Mouse (Mus musculus) midbrain, embryonic 11.5 days (tissue): ENCODE measurements at regions not wholly inside any gene's neighbourhood (a gene's known extent, or its start where the extent isn't known, plus 50 kb on each side); places are given as distances from the start of the nearest gene placed in this dataset.

Experiments
- ATAC-seq: fragments of 200-750 bp; cut with Nextera tagmentation; 2 replicates; pipeline ENCODE4 v1.8.0; 2017; ENCODE audit warnings: moderate TSS enrichment, moderate library complexity; ENCODE audit not compliant: low FRiP score
- DNase-seq: peaks from one replicate; pipeline ENCODE4 v3.0.0; 2015; ENCODE audit warnings: low spot score; ENCODE audit errors: missing footprints
- H3K27ac ChIP-seq: fragments of 300-500 bp; sonication (generic); 2 replicates; pipeline ENCODE4 v1.5.1; 2014; ENCODE audit warnings: low read depth, low read length
- H3K27me3 ChIP-seq: fragments of 300-500 bp; sonication (generic); 2 replicates; pipeline ENCODE4 v1.6.1; 2014; ENCODE audit warnings: mild to moderate bottlenecking, low read length, moderate library complexity, mixed read lengths; ENCODE audit not compliant: control insufficient read depth, insufficient read depth
- H3K36me3 ChIP-seq: fragments of 300-500 bp; sonication (generic); 2 replicates; pipeline ENCODE4 v1.6.1; 2014; ENCODE audit warnings: mild to moderate bottlenecking, low read length, moderate library complexity, mixed read lengths; ENCODE audit not compliant: control insufficient read depth, insufficient read depth
- H3K4me1 ChIP-seq: fragments of 300-500 bp; sonication (generic); 2 replicates; pipeline ENCODE4 v1.6.1; 2014; ENCODE audit warnings: low read length; ENCODE audit not compliant: control insufficient read depth, insufficient read depth
- H3K4me2 ChIP-seq: fragments of 300-500 bp; sonication (generic); 2 replicates; pipeline ENCODE4 v1.6.1; 2014; ENCODE audit warnings: mild to moderate bottlenecking, moderate library complexity
- H3K4me3 ChIP-seq: fragments of 300-500 bp; sonication (generic); 2 replicates; pipeline ENCODE4 v1.5.1; 2014; ENCODE audit warnings: low read depth, low read length
- H3K9ac ChIP-seq: fragments of 300-500 bp; sonication (generic); 2 replicates; pipeline ENCODE4 v1.6.1; 2014; ENCODE audit warnings: low read length
- H3K9me3 ChIP-seq: fragments of 300-500 bp; sonication (generic); 2 replicates; pipeline ENCODE4 v1.6.1; 2016; ENCODE audit warnings: low read length; ENCODE audit not compliant: control insufficient read depth
- WGBS: fragments of 180-500 bp; shearing (Covaris S2); extraction: QIAGEN DNeasy Blood & Tissue Kit; methylation state at CpG from one replicate; pipeline ENCODE4 v1.1.7; 2014; 5-methylcytosine and 5-hydroxymethylcytosine counted together

DNA sequence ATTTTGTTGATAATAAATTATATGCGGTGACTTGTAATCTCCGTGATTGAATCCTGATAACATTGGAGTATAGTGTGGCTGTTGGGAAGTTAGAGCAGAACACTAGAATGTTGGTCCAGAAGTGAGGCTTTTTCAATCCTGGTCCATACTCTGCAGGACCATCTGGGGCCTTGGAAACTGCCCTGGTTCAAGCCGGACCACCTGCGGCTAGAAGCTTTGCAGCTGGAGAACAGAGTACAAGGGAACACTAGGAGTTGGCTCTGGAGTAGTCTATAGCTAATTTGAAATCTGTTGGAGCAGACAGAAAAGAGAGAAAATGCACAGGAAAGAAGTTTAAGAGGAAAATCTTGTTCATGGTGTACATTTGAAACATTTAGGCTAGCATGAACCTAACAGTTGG is 79.0 kb downstream of the Casp12 start:
- no peak overlapping the region for H3K9ac ChIP-seq

DNA sequence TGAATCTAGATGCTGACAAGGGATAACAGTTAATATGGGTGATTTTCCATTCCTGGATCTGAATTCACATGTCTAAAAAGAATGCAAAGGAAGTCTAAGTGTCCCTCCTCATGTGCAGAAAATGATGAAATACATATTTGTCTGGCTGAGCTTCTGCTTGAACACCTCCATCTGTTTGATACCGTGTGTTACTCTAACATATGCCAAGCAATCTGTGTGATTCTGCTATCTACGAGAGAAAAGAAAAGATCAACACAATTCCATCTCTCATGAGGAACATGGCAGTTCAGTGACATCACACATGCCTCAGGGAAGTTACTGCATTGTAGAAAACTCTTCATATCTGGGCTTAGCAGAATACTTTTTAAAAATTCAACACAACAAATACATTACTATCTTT is 103.0 kb downstream of the Casp12 start:
- H3K4me1 ChIP-seq, result no peaks in the 10 kb centered on the region

More for the DNA sequence above, 79.0 kb downstream of the Casp12 start:
- ATAC-seq (no peak), DNase-seq (no peak)
- H3K9me3 ChIP-seq, result no peaks in the 10 kb centered on the region
- no peak overlapping the region for H3K4me3 ChIP-seq
- H3K4me2 ChIP-seq, result no peak overlapping the region
- no peaks in the 10 kb centered on the region for H3K36me3 ChIP-seq
- H3K27me3 ChIP-seq, result no peaks in the 10 kb centered on the region
- 91% methylated on average over 4 of the region's 4 CpGs for WGBS
- H3K4me1 ChIP-seq, result no peaks in the 10 kb centered on the region
- H3K27ac ChIP-seq, result no peak overlapping the region

DNA sequence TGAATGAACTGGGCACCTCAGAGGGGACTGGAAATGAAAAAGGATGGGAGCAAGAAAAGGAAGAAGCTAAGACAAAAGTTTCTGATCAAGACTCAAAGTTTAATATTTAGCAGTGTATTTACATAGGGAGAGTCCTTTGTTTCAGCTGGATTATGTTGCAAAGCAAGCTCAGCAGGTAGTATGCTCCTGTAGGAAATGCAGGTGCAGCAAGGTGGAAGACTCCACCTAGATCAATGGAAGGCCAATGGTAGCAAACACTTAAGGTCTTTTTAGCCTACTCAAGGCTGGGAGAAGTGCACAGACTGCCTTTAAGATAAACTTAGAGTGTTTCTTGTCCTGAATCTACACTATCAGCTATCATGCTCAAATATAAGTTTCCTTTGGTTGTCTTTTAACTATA is 111.4 kb downstream of the Casp12 start:
- Histone ChIP-seq H3K27ac (no peak overlapping the region), H3K9ac (no peak overlapping the region), H3K4me3 (no peak overlapping the region), H3K27me3 (no peaks in the 10 kb centered on the region), H3K4me1 (no peaks in the 10 kb centered on the region), H3K9me3 (no peaks in the 10 kb centered on the region), H3K36me3 (no peaks in the 10 kb centered on the region), H3K4me2 (no peak overlapping the region)
- DNase-seq (no peak), ATAC-seq (no peak)

More for the DNA sequence above, 103.0 kb downstream of the Casp12 start:
- Histone ChIP-seq H3K4me3 (no peak overlapping the region), H3K9me3 (no peaks in the 10 kb centered on the region), H3K27me3 (no peaks in the 10 kb centered on the region), H3K36me3 (no peaks in the 10 kb centered on the region), H3K9ac (no peak overlapping the region), H3K27ac (no peak overlapping the region), H3K4me2 (no peak overlapping the region)
- WGBS, result 74% methylated on average over 2 of the region's 2 CpGs
- DNase-seq (no peak), ATAC-seq (no peak)

DNA sequence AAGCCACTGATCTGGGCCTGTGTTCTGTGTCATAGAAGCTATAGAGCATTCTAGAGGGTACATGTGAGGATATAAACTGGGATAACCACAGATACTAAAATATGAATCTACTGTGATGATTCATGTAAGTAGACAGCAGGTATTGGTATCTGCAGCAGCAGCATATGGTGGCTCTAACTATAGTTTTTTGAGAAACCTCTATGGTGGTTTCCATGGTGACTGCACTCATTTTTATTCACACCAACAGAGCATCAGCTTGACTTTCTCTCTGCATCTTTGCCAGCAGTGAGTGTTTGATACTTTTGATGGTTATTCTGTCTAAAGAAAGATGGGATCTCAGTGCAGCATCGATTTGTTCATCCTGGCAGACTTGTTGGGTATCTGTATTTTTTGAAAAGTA is 126.8 kb downstream of the Casp12 start:
- Histone ChIP-seq H3K4me3 (no peak overlapping the region), H3K9ac (no peak overlapping the region), H3K36me3 (no peaks in the 10 kb centered on the region), H3K27me3 (no peaks in the 10 kb centered on the region), H3K9me3 (no peaks in the 10 kb centered on the region), H3K4me1 (no peaks in the 10 kb centered on the region), H3K4me2 (no peak overlapping the region), H3K27ac (no peak overlapping the region)
- DNase-seq (no peak), ATAC-seq (no peak)
- WGBS, result 76% methylated on average over 1 of the region's 1 CpGs

DNA sequence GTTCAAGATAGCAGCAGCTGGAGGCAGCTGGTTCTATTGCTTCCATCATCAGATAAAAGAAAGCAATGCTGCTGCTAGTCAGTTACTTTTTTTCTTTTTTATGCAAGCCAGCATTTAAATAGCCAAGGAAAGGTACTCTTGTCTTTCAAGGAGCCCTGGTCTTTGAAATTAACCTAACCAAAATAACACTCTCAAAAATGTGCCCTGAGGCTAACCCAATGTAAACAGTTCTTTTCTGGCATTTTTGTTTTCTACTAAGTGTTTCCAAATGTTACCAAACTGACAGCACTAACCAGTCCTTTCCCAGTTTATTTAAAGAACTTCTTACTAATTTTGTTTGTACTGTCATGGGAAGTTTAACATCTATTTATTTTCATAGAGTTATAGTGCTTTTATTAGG is 129.0 kb downstream of the Casp12 start:
- Histone ChIP-seq H3K36me3 (no peaks in the 10 kb centered on the region), H3K27ac (no peak overlapping the region), H3K9ac (no peak overlapping the region), H3K4me3 (no peak overlapping the region), H3K9me3 (no peaks in the 10 kb centered on the region), H3K4me1 (no peaks in the 10 kb centered on the region), H3K27me3 (no peaks in the 10 kb centered on the region), H3K4me2 (no peak overlapping the region)
- no peak for ATAC-seq
- DNase-seq, result no peak

DNA sequence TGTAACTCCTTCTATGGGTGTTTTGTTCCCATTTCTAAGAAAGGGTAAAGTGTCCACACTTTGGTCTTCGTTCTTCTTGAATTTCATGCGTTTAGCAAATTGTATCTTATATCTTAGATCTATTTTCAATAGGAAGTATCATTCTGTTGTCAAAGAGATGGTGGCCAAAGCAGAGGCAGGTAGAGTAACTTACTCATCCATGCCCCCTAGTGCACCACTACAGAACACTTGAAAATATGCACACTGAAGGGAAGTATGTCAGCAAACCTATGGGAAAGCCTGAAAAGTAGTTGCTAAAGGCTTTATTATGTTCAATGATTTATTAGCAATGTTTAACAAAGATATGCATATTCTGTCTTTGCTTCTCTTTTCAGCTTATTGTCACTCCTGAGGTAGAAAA is 140.0 kb downstream of the Casp12 start:
- H3K4me2 ChIP-seq, result no peak overlapping the region
- H3K4me1 ChIP-seq, result no peaks in the 10 kb centered on the region
- 86% methylated on average over 2 of the region's 2 CpGs for WGBS
- no peak overlapping the region for H3K4me3 ChIP-seq
- no peak for DNase-seq
- H3K27ac ChIP-seq, result no peak overlapping the region
- H3K36me3 ChIP-seq, result no peaks in the 10 kb centered on the region
- no peak for ATAC-seq
- H3K9me3 ChIP-seq, result no peaks in the 10 kb centered on the region
- H3K27me3 ChIP-seq, result no peaks in the 10 kb centered on the region
- no peak overlapping the region for H3K9ac ChIP-seq

DNA sequence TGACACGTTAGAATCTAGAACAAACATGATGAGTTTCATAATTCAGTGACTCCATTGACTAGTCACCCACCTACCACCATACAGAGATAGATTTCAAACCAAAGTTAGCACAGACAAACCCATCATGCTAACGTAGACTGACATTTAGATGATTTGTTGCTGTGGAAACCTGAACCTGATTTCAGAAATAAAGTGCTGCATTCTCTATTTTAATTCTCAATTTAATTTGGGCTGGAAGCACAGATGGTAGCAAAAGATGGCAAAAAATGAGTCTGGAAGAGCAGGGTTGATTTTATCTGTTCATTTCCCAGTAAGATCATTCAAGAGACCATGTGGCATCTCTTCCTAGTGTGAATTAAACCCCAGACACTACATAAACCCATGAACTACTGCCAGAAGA is 151.6 kb downstream of the Casp12 start:
- Histone ChIP-seq H3K4me3 (no peak overlapping the region), H3K36me3 (no peaks in the 10 kb centered on the region), H3K4me1 (no peaks in the 10 kb centered on the region), H3K4me2 (no peak overlapping the region), H3K9me3 (no peaks in the 10 kb centered on the region), H3K27ac (no peak overlapping the region), H3K9ac (no peak overlapping the region), H3K27me3 (no peaks in the 10 kb centered on the region)
- no peak for ATAC-seq
- no peak for DNase-seq
- WGBS, result 74% methylated on average over 2 of the region's 2 CpGs

DNA sequence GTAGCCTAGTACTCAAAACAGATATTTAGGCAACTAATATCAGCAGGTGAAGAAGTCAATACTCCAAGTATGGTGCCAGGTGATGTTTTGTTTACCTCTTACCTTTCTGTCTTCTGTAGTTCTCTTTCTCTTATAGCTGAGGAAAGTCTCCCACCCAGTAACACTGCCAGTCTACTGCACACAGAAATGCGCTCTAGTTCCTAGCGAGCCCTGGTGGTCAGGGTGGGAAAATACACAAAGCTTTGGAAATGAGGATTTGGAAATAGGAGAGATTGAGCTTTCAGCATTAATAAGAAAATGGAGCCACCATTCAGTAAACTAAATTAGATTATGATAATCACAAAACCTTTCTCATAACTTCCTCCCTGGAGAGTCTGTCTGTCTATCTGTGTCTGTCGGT is 153.1 kb downstream of the Casp12 start:
- no peak for DNase-seq
- 55% methylated on average over 3 of the region's 3 CpGs for WGBS
- no peak overlapping the region for H3K4me3 ChIP-seq
- no peak overlapping the region for H3K27ac ChIP-seq
- no peak for ATAC-seq
- H3K27me3 ChIP-seq, result no peaks in the 10 kb centered on the region
- H3K9me3 ChIP-seq, result no peaks in the 10 kb centered on the region
- no peaks in the 10 kb centered on the region for H3K4me1 ChIP-seq
- H3K4me2 ChIP-seq, result no peak overlapping the region
- H3K9ac ChIP-seq, result no peak overlapping the region
- no peaks in the 10 kb centered on the region for H3K36me3 ChIP-seq

DNA sequence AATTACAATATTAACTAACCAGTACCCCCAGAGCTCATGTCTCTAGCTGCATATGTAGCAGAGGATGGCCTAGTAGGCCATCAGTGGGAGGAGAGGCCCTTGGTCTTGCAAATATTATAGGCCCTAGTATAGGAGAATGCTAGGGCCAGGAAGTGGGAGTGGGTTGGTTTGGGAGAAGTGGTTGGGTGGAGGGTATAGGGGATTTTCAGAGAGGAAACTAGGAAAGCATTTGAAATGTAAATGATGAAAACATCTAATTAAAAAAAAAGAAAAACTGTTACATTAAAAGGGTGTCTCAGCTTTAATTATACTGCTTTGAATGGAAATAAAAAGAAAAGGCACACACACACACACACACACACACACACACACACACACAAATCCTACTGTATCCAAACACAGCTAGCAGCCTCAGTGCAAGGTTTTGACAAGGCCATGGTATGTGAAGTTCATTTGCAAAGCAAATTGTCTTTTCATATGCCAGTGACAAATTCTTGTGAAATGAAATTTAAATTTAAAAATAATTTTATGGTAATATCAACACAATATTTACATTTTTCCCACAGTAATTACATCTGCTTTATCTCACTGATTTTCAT is 180.6 kb downstream of the Casp12 start:
- DNase-seq, result no peak
- H3K9me3 ChIP-seq, result no peaks in the 10 kb centered on the region
- H3K4me3 ChIP-seq, result no peak overlapping the region
- no peak overlapping the region for H3K27ac ChIP-seq
- no peaks in the 10 kb centered on the region for H3K4me1 ChIP-seq
- H3K27me3 ChIP-seq, result no peaks in the 10 kb centered on the region
- ATAC-seq, result no peak
- no peaks in the 10 kb centered on the region for H3K36me3 ChIP-seq
- no peak overlapping the region for H3K9ac ChIP-seq
- H3K4me2 ChIP-seq, result no peak overlapping the region

DNA sequence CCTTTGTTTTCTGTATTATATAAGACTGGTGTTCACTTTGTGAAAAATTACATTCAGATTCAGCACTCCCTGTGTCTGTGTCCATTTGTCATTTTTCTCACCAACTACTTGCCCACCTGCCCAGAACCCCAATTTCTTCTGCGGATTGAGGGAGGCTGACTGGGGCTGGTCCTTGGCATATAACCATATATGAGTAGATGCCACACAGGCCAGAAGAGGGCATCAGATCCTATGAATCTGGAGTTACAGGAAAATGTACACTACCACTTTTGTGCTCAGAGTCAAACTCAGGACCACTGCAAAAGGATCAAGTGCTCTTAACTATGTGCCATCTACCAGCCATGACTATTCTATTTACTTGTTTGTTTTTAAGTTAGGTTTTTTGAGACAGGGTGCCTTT is 197.4 kb downstream of the Casp12 start:
- Histone ChIP-seq H3K27ac (no peak overlapping the region), H3K4me2 (no peak overlapping the region), H3K9me3 (no peaks in the 10 kb centered on the region), H3K4me3 (no peak overlapping the region), H3K36me3 (no peaks in the 10 kb centered on the region), H3K9ac (no peak overlapping the region), H3K4me1 (no peaks in the 10 kb centered on the region), H3K27me3 (no peaks in the 10 kb centered on the region)
- 76% methylated on average over 1 of the region's 1 CpGs for WGBS
- no peak for ATAC-seq
- DNase-seq, result no peak
